Mouse (Mus musculus) ovary, adult 2 months (tissue): ENCODE results near the gene Cntrob. TPM values are rescaled to one million over a fixed set of nuclear protein-coding genes. Genes with fewer than 3 reads are reported as not detected.

ENCODE experiments used
- polyA plus RNA-seq: library from polyadenylated mRNA; depleted of rRNA; stranded (reverse); fragments of >200 nt; gene quantifications from 2 replicates; pipeline ENCODE4 v1.2.3, GENCODE M21; 2012; rRNA removed

The Cntrob gene
- polyA plus RNA-seq = 11.0 and 12.6 TPM in 2 replicates

GRCm38 (mm10) chr11:69323667-69324111, at the start of gene Cntrob, which contains the start of gene Trappc1:
Gene Cntrob, minus strand, starts transcription at chr11:69323775.
Gene Trappc1, plus strand, starts transcription at chr11:69323980.

DNA sequence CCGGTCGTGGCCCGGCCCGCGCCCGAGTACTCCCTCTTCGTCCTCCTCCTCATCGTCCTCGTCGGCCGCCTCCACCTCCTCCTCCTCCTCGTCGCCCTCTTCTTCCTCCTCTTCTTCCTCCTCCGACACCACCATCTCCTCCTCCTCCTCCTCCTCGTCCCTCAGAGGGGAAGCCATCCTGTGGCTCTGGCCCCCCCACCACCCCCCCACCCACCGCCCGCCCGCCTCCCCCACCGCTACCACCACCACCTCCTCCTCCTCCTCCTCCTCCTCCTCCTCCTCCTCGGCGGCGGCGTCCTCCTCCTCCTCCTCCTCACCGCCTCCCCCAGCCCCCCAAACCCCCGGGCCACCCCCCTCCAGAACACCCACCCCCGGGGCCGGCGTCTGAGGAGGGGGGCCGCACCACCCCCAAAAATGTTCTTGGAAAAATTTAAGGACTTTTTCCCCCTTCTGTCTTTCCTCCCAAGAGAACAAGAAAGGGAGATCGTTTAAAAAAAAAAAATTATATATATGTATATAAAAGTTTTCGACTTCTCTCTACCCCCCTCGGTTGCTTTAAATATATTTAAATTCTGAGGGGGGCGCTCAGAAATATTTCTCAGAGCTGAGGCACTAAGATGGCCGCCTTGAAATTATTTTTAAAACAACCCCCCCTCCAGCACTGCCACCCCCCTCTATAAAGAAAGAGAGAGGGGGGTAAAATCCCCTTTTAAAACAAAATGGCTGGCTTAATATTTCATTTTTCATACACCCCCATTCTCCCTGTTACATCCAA, 45.8 kb upstream of the Cntrob start, which contains the start of gene Chd3:
Gene Chd3 (minus strand): TSS at position 192 of the 775 bp plus-strand sequence.

GRCm38 (mm10) chr11:69340161-69341131, 16.9 kb upstream of the Cntrob start, which contains the start of gene Rnf227:
Gene Rnf227, plus strand, starts transcription at chr11:69340461.

DNA sequence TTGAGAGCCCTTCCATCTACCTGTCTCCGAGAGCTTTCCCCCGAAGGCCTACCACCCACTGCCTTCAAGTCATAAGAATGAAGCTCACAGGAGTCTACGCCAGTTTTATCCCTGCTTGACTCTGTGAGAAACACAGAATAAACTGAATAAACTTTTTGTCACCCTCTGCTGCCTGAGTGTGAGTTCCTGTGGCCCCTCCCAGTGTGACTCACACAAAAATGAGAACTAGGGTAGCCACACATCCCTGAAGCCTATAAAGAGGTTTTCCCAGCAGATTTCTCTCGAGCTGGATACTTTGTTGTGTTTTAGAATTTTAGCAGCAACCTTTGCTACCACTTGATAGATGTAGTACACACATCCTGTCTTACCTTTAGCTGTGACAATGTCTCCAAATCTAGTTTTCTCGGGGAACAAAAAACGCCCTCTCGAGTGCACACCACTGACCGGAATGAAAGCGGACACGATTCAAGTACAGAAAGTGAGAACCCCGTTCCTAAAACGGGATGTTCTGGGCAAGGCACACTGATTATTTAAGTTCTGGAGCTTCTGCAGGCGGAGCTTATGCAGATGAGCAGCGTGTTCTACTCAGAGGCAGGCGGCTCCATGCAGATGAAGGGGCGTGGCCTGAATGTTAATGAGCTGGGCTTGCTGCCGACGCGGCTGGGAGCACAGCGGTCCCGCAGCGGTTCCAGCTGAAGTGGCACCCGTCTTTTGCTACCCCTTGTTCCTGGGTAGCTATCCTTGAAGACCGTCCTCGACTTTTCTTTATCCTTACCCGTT, 2.2 kb upstream of the Cntrob start, which contains the start of gene Kcnab3:
Gene Kcnab3 (plus strand): TSS at position 631 of the 780 bp plus-strand sequence.

Other genes with a start within 250 kb of the Cntrob start
- 128 and 221 TPM in 2 replicates for gene Vamp2, start 235.3 kb downstream of the Cntrob start, polyA plus RNA-seq
- 25.2 and 31.5 TPM in 2 replicates for gene Per1, start 228.6 kb downstream of the Cntrob start, polyA plus RNA-seq
- 0.83 and 1.5 TPM in 2 replicates for gene Hes7, start 203.4 kb downstream of the Cntrob start, polyA plus RNA-seq
- gene 9130213A22Rik, start 201.2 kb downstream of the Cntrob start, polyA plus RNA-seq = 1.4 TPM in 2 replicates
- 2.8 and 7.0 TPM in 2 replicates for gene Aloxe3, start 197.9 kb downstream of the Cntrob start, polyA plus RNA-seq
- gene Alox12b, start 166.8 kb downstream of the Cntrob start, polyA plus RNA-seq = 0.18 TPM in 1 of 2 replicates, not detected in the other
- 0.06 TPM in 1 of 2 replicates, not detected in the other for gene Alox8, start 125.9 kb downstream of the Cntrob start, polyA plus RNA-seq
- 1.6 and 1.8 TPM in 2 replicates for gene Gucy2e, start 86.7 kb downstream of the Cntrob start, polyA plus RNA-seq
- gene Trappc1, start 205 bp upstream of the Cntrob start, polyA plus RNA-seq = 24.4 and 49.0 TPM in 2 replicates
- gene Kcnab3, start 2.5 kb upstream of the Cntrob start, polyA plus RNA-seq = 20.8 and 21.2 TPM in 2 replicates
- 4.7 and 4.9 TPM in 2 replicates for gene Rnf227, start 16.7 kb upstream of the Cntrob start, polyA plus RNA-seq
- 192 and 199 TPM in 2 replicates for gene Chd3, start 45.6 kb upstream of the Cntrob start, polyA plus RNA-seq
- 297 and 329 TPM in 2 replicates for gene Naa38, start 71.7 kb upstream of the Cntrob start, polyA plus RNA-seq
- gene Cyb5d1, start 71.9 kb upstream of the Cntrob start, polyA plus RNA-seq = 18.8 and 20.3 TPM in 2 replicates
- 62.8 and 66.4 TPM in 2 replicates for gene Tmem88, start 74.5 kb upstream of the Cntrob start, polyA plus RNA-seq
- gene Kdm6b, start 89.9 kb upstream of the Cntrob start, polyA plus RNA-seq = 15.6 and 16.4 TPM in 2 replicates
- 5.1 and 7.0 TPM in 2 replicates for gene Dnah2, start 225.3 kb upstream of the Cntrob start, polyA plus RNA-seq
- 13.1 and 13.5 TPM in 2 replicates for gene Efnb3, start 236.4 kb upstream of the Cntrob start, polyA plus RNA-seq